Mouse (Mus musculus) frontal cortex, postnatal 25 days (tissue): ENCODE data around the gene Olfr1209.

ENCODE experiments used
- DNase-seq, 2 experiments: peaks; one replicate each; pipeline ENCODE4 v3.0.0; 2022; ENCODE audit warnings: low spot score in 2 of 2

Gene Olfr1209

DNA sequence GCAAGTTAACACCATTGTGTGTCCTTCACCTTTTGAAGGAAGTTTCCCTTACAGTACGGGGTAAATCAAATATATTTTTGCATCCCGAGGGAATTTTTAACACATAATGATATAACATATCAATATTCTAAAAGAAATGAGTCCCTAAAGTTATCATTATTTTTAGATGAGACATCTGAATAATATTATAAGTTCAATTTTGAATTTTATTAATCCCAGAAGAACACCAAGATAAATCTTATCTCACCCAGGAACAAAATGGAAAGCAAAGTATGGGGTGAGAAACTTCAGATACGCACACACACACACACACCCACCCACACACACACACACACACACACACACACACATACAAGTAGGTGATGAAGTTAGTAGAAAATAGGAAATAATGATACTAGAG, at the start of gene Olfr1209:
TSS of gene Olfr1209 (minus strand) at position 101 of the 400 bp plus-strand sequence.
- no peak for DNase-seq

DNA sequence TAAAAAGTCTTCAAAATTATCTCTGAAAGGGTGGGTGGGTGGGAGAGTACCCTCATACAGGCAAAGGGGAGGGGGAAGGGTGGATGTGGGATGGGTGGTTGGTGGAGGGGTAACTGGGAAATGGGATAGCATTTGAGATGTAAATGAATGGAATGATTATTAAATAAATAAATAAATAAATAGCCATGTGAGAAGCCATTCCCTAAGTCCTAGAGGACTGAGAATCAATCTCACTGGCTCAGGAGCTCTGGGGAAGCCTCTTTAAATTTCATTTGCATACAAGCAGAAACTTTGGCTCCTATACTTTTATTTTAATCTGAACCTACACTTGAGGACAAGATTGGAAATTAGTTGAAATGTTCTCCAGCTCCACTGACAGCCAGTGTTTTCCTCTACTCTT, 38.7 kb upstream of the Olfr1209 start, which contains the start of gene Olfr1212:
TSS of gene Olfr1212 (plus strand) at position 301 of the 400 bp plus-strand sequence.
- no peak for DNase-seq

DNA sequence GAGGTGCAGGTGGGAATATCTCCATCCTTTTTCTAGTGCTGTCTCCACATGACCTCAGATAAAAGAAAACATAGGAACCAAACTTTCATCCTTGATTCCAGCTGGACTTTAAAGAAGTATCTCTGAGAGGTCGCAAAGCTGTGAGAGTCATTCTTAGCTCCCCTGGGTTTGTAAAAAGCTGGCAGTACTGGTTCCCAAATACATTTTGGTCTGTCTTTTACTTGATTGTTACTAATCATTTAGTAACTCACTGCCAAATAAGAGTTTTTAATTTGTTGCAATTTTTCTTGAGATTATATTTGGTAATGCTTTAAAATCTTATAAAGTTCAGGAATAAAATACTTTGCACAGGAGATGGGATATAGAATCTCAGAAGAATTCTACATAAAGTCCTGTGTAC, 23.1 kb upstream of the Olfr1209 start, which contains the start of gene Olfr1211:
TSS of gene Olfr1211 (minus strand) at position 101 of the 400 bp plus-strand sequence.
- DNase-seq, result no peak

DNA sequence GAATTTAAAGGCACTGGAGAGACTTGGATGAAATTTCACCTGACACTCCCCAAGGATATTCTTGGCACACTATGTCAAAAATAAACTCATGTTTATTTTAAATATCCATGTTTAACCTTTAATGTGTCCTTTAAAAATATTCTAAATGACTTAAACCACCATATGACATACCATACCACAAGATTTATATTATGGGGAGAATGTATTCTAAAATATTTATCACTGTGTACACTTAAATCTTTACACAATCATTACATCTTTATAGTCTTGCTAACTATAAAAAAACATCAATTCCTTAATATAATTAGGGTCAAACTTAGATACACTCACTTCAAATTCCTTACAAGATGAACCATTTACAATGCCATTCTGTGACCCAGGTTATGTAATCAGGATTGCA, 12.7 kb downstream of the Olfr1209 start, which contains the start of gene Olfr1208:
TSS of gene Olfr1208 (minus strand) at position 101 of the 400 bp plus-strand sequence.
- no peak for DNase-seq

DNA sequence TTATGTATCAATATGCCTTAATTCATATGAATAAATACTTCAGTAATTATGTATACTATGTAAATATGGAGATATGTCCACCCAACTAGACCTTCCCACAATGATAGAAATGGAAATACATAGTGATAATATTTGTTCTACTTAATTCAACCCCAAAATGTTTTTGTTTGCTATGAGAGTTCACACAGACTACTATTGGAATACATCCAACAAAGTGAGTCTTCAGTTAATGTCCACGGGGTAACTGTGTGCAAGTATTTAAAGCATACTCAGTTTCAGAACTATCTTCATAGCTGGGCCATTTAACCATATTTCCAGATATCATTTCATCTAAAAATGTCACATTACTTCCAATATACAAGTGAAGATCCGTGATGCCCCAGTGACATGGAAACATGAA, 52.0 kb downstream of the Olfr1209 start, which contains the start of gene Olfr1206:
TSS of gene Olfr1206 (plus strand) at position 301 of the 400 bp plus-strand sequence.
- no peak for DNase-seq
